Comparison of ENCODE assay signal across 21 mouse cellular contexts in genomic region chr2:70723610-70724243, GRCm38 (mm10).
DNase-seq lines count a peak whose midpoint lies in the region; ATAC-seq and TF ChIP-seq lines count a peak whose summit lies in the region.
"Had no signal": no experiment of that assay in that cellular context is flagged by ENCODE, and none has a peak within 500 bp of the region (broad histone marks: within the 10 kb centered on the region; RNA-seq: fewer than 3 reads in every experiment).

No protein-coding gene starts in this region.

- H3K4me3 ChIP-seq in intestine, embryonic 15.5 days (replicated peaks), result no peak overlapping the region
- no peak overlapping the region for H3K4me3 ChIP-seq in intestine, embryonic 16.5 days (ENCODE audit: low read length)
- H3K4me3 ChIP-seq in intestine, postnatal 0 days (ENCODE audit: low read depth, low read length), result no peak overlapping the region
- no peak overlapping the region for H3K4me3 ChIP-seq in midbrain, embryonic 11.5 days (ENCODE audit: low read depth, low read length)

- H3K4me2 ChIP-seq in intestine, embryonic 15.5 days (replicated peaks), result no peak overlapping the region
- H3K4me2 ChIP-seq in intestine, embryonic 16.5 days (ENCODE audit: low read depth, low read length), result no peak overlapping the region
- H3K4me2 ChIP-seq in intestine, postnatal 0 days (replicated peaks; ENCODE audit: low read depth), result peak overlapping the region; percentile 41; the same call in 1 of the 2 replicates
- no peak overlapping the region for H3K4me2 ChIP-seq in midbrain, embryonic 11.5 days

- no peaks in the 10 kb centered on the region for H3K27me3 ChIP-seq in intestine, embryonic 15.5 days (replicated peaks)
- no peaks in the 10 kb centered on the region for H3K27me3 ChIP-seq in intestine, embryonic 16.5 days (replicated peaks; ENCODE audit: control insufficient read depth, insufficient read depth, low read length)
- H3K27me3 ChIP-seq in intestine, postnatal 0 days (replicated peaks; ENCODE audit: control insufficient read depth, insufficient read depth, low read length), result no peaks in the 10 kb centered on the region
- H3K27me3 ChIP-seq in midbrain, embryonic 11.5 days (ENCODE audit: control insufficient read depth, insufficient read depth, low read length), result no peaks in the 10 kb centered on the region
- H3K27me3 ChIP-seq: CH12.LX, Patski had no signal

- peak; percentile 55 for ATAC-seq in intestine, embryonic 15.5 days
- peak; percentile 63 for ATAC-seq in intestine, embryonic 16.5 days
- ATAC-seq in intestine, postnatal 0 days, result peak; percentile 90
- no peak for ATAC-seq in midbrain, embryonic 11.5 days (ENCODE audit: low FRiP score)
- ATAC-seq: activated CD4-positive, CD25-positive, alpha-beta regulatory T cell, adult 4 months; CD4-positive, CD25-positive, alpha-beta regulatory T cell, adult 4 months; Patski had no signal

- 77% methylated on average over 9 of the region's 9 CpGs for WGBS in intestine, embryonic 15.5 days
- 78% methylated on average over 9 of the region's 9 CpGs for WGBS in intestine, embryonic 16.5 days
- 47% methylated on average over 9 of the region's 9 CpGs for WGBS in intestine, postnatal 0 days
- 92% methylated on average over 9 of the region's 9 CpGs for WGBS in midbrain, embryonic 11.5 days

- no peak overlapping the region for H3K9ac ChIP-seq in intestine, embryonic 15.5 days
- H3K9ac ChIP-seq in intestine, embryonic 16.5 days (ENCODE audit: low read depth, low read length), result no peak overlapping the region
- no peak overlapping the region for H3K9ac ChIP-seq in intestine, postnatal 0 days (ENCODE audit: low read depth, low read length)
- no peak overlapping the region for H3K9ac ChIP-seq in midbrain, embryonic 11.5 days (ENCODE audit: low read length)

- no peak for DNase-seq in right cerebral cortex, adult 18-20 months
- no peak for DNase-seq in midbrain, embryonic 11.5 days (ENCODE audit: low spot score, missing footprints)
- DNase-seq in cerebellum, adult 11 months, result no peak
- DNase-seq: adrenal gland, adult 2 months; adrenal gland, adult 8-10 months; adrenal gland, postnatal 10 days; adrenal gland, postnatal 14 days; adrenal gland, postnatal 25 days; adrenal gland, postnatal 36 days; B cell, adult 2 months; cerebellum, adult 11-12 months; cerebellum, adult 18-20 months; cerebellum, adult 2 months had no signal

- no peak overlapping the region; the same call in 1 of the 2 replicates for H3K27ac ChIP-seq in intestine, embryonic 15.5 days
- H3K27ac ChIP-seq in intestine, embryonic 16.5 days (ENCODE audit: low read length), result no peak overlapping the region
- H3K27ac ChIP-seq in intestine, postnatal 0 days (ENCODE audit: low read depth, low read length), result peak overlapping the region; percentile 71
- H3K27ac ChIP-seq in midbrain, embryonic 11.5 days (ENCODE audit: low read depth, low read length), result no peak overlapping the region

- H3K36me3 ChIP-seq in intestine, embryonic 15.5 days, result peaks cover 4% of the 10 kb centered on the region; the same call in 1 of the 2 replicates
- H3K36me3 ChIP-seq in intestine, embryonic 16.5 days (ENCODE audit: control insufficient read depth, insufficient read depth, low read length), result peaks cover 5% of the 10 kb centered on the region; the same call in 1 of the 2 replicates
- H3K36me3 ChIP-seq in intestine, postnatal 0 days (ENCODE audit: control insufficient read depth, insufficient read depth), result peaks cover 36% of the 10 kb centered on the region
- peaks cover 11% of the 10 kb centered on the region; the same call in 1 of the 2 replicates for H3K36me3 ChIP-seq in midbrain, embryonic 11.5 days (ENCODE audit: control insufficient read depth, insufficient read depth, low read length)

- no peak for TF ChIP-seq CTCF in intestine, postnatal 0 days (IDR thresholded peaks at IDR 0.05; ENCODE audit: low read depth)

- H3K9me3 ChIP-seq in intestine, embryonic 15.5 days, result no peaks in the 10 kb centered on the region
- no peaks in the 10 kb centered on the region for H3K9me3 ChIP-seq in intestine, embryonic 16.5 days (ENCODE audit: control insufficient read depth, low read length)
- no peaks in the 10 kb centered on the region for H3K9me3 ChIP-seq in intestine, postnatal 0 days (ENCODE audit: control insufficient read depth)
- no peaks in the 10 kb centered on the region for H3K9me3 ChIP-seq in midbrain, embryonic 11.5 days (ENCODE audit: control insufficient read depth, low read length)
- H3K9me3 ChIP-seq: G1E had no signal

- no peaks in the 10 kb centered on the region for H3K4me1 ChIP-seq in intestine, embryonic 15.5 days (replicated peaks)
- H3K4me1 ChIP-seq in intestine, embryonic 16.5 days (ENCODE audit: control insufficient read depth, insufficient read depth, low read length), result no peaks in the 10 kb centered on the region
- no peaks in the 10 kb centered on the region for H3K4me1 ChIP-seq in intestine, postnatal 0 days (replicated peaks; ENCODE audit: control insufficient read depth, insufficient read depth, low read length)
- H3K4me1 ChIP-seq in midbrain, embryonic 11.5 days (ENCODE audit: control insufficient read depth, insufficient read depth, low read length), result no peaks in the 10 kb centered on the region
